Mouse (Mus musculus) yolk sac, embryonic 10.5 days (tissue): Measurements from ENCODE around the gene Zfp266.
"Not testable (repeated sequence)": the region's sequence is repeated elsewhere in the genome, so short reads cannot be mapped to it uniquely, and the experiment has no call there.

ENCODE experiments used
- DNase-seq: peaks from one replicate; pipeline ENCODE4 v3.0.0-alpha.2; 2017; ENCODE audit warnings: low spot score

The Zfp266 gene

GRCm38 (mm10) chr9:20521306-20521957 lies at the start of gene Zfp266:
Gene Zfp266 (minus strand): TSS chr9:20521417.
- DNase-seq, result peak; percentile 87

GRCm38 (mm10) chr9:20565326-20566030 lies 44.3 kb upstream of the Zfp266 start:
- DNase-seq, result not testable (repeated sequence)

GRCm38 (mm10) chr9:20562177-20562576 lies 41.0 kb upstream of the Zfp266 start:
- no peak for DNase-seq

- DNase-seq, result no peak
Measured at GRCm38 (mm10) chr9:20552698-20553097, 31.5 kb upstream of the Zfp266 start.

- DNase-seq, result no peak
Measured at GRCm38 (mm10) chr9:20551781-20552275, 30.6 kb upstream of the Zfp266 start.

GRCm38 (mm10) chr9:20545151-20545550 lies 23.9 kb upstream of the Zfp266 start:
- peak; percentile 29 for DNase-seq

- DNase-seq, result peak; percentile 91
Measured at GRCm38 (mm10) chr9:20544070-20544821, 23.0 kb upstream of the Zfp266 start.

GRCm38 (mm10) chr9:20543496-20543895 lies 22.3 kb upstream of the Zfp266 start:
- no peak for DNase-seq

- no peak for DNase-seq
Measured at GRCm38 (mm10) chr9:20536598-20536997, 15.4 kb upstream of the Zfp266 start.

- DNase-seq, result no peak
Measured at GRCm38 (mm10) chr9:20534326-20534926, 13.2 kb upstream of the Zfp266 start.

GRCm38 (mm10) chr9:20520531-20521210 lies 546 bp downstream of the Zfp266 start:
- no peak for DNase-seq

GRCm38 (mm10) chr9:20519949-20520348 lies 1.3 kb downstream of the Zfp266 start:
- DNase-seq, result no peak

GRCm38 (mm10) chr9:20518708-20519107 lies 2.5 kb downstream of the Zfp266 start:
- no peak for DNase-seq

- DNase-seq, result no peak
Measured at GRCm38 (mm10) chr9:20517727-20518126, 3.5 kb downstream of the Zfp266 start.

- DNase-seq, result no peak
Measured at GRCm38 (mm10) chr9:20514016-20514415, 7.2 kb downstream of the Zfp266 start.

- no peak for DNase-seq
Measured at GRCm38 (mm10) chr9:20512714-20513113, 8.5 kb downstream of the Zfp266 start.

GRCm38 (mm10) chr9:20511645-20512044 lies 9.6 kb downstream of the Zfp266 start:
- no peak for DNase-seq

GRCm38 (mm10) chr9:20510346-20510745 lies 10.9 kb downstream of the Zfp266 start:
- DNase-seq, result no peak

- DNase-seq, result no peak
Measured at GRCm38 (mm10) chr9:20509676-20510075, 11.5 kb downstream of the Zfp266 start.

- no peak for DNase-seq
Measured at GRCm38 (mm10) chr9:20504801-20505200, 16.4 kb downstream of the Zfp266 start.

GRCm38 (mm10) chr9:20493281-20493680 lies 27.9 kb downstream of the Zfp266 start:
- no peak for DNase-seq
